Mouse (Mus musculus) thymus, adult 2 months (tissue): Measurements from ENCODE around the gene Spon1.

Source experiments
- CTCF ChIP-seq: fragments of 200-500 bp; IDR thresholded peaks from 2 replicates; pipeline ENCODE4 v1.5.1; 2012; ENCODE audit warnings: mild to moderate bottlenecking, control low read depth, low read length, moderate library complexity, borderline replicate concordance; ENCODE audit not compliant: control insufficient read depth, poor library complexity, insufficient read depth; ENCODE audit errors: extremely low read depth
- POLR2A ChIP-seq: fragments of 200-500 bp; IDR thresholded peaks from 2 replicates; pipeline ENCODE4 v1.6.1; 2012; ENCODE audit warnings: mild to moderate bottlenecking, low read length, control low read depth, moderate library complexity; ENCODE audit not compliant: control insufficient read depth, poor library complexity, insufficient read depth; ENCODE audit errors: extremely low read depth

DNA sequence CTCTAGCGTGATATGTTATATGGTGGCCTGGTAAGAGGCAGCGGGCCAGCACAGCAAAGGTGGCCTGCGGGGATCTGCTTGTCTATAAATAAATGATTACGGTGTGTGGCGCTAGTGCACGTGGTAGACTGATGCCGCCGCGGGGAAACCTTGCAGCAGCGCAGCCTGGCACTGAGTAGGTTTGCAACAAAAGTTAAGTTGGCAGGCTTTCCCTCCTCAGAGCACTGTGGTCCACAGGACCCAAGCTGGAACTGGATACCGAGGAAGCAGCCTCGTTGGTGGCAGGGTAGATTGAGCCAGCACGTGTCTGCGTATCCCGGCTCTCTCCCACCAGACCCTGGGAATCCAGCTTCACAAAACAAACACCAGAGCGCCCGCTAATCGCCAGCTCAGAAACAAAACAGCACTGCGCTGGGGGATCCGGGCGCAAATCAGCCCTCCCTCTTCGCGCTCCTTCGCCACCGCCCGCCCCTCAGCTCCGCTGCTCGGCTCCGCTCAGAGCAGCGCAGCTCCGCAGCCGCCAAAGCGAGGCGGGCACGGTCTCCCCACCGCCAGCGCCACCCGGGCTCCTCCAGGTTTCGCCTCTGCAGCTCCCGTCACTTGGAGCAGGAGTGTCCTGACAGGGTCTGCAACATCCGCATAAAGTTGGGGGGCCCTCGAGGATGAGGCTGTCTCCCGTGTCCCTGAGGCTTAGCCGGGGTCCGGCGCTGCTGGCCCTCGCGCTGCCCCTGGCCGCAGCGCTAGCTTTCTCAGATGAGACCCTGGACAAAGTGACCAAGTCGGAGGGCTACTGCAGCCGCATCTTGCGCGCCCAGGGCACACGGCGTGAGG lies at the start of gene Spon1:
- TF ChIP-seq CTCF (no peak), POLR2A (no peak)
